Mouse (Mus musculus) lung, embryonic 15.5 days (tissue): Measurements from ENCODE around the gene Ncdn. TPM values are rescaled to one million over a fixed set of nuclear protein-coding genes. Genes with fewer than 3 reads are reported as not detected.

ENCODE experiments used
- ATAC-seq: fragments of 200-750 bp; cut with Nextera tagmentation; 2 replicates; pipeline ENCODE4 v1.8.0; 2017; ENCODE audit warnings: moderate number of reproducible peaks, borderline replicate concordance; ENCODE audit not compliant: low FRiP score, low TSS enrichment; ENCODE audit errors: extremely low read depth
- H3K27ac ChIP-seq: fragments of 300-500 bp; sonication (generic); 2 replicates; pipeline ENCODE4 v1.5.1; 2015; ENCODE audit warnings: moderate library complexity, mild to moderate bottlenecking, inconsistent platforms
- H3K27me3 ChIP-seq: fragments of 300-500 bp; sonication (generic); 2 replicates; pipeline ENCODE4 v1.6.1; 2015; ENCODE audit warnings: inconsistent platforms
- H3K36me3 ChIP-seq: fragments of 300-500 bp; sonication (generic); 2 replicates; pipeline ENCODE4 v1.6.1; 2015; ENCODE audit warnings: inconsistent platforms
- H3K4me1 ChIP-seq: fragments of 300-500 bp; sonication (generic); 2 replicates; pipeline ENCODE4 v1.6.1; 2015; ENCODE audit warnings: inconsistent platforms
- H3K4me2 ChIP-seq: fragments of 300-500 bp; sonication (generic); 2 replicates; pipeline ENCODE4 v1.6.1; 2015; ENCODE audit warnings: inconsistent platforms, mild to moderate bottlenecking, moderate library complexity
- H3K4me3 ChIP-seq: fragments of 300-500 bp; sonication (generic); 2 replicates; pipeline ENCODE4 v1.5.1; 2015; ENCODE audit warnings: mild to moderate bottlenecking, inconsistent platforms
- H3K9ac ChIP-seq: fragments of 300-500 bp; sonication (generic); 2 replicates; pipeline ENCODE4 v1.6.1; 2015; ENCODE audit warnings: inconsistent platforms
- H3K9me3 ChIP-seq: fragments of 300-500 bp; sonication (generic); 2 replicates; pipeline ENCODE4 v1.6.1; 2016; ENCODE audit warnings: inconsistent platforms
- WGBS: fragments of 180-500 bp; shearing (Covaris S2); methylation state at CpG from one replicate; pipeline ENCODE4 v1.1.7; 2015; 5-methylcytosine and 5-hydroxymethylcytosine counted together
- polyA plus RNA-seq: library from polyadenylated mRNA; unstranded; fragments of >200 nt; fragmentation: Nextera tagmentation; extraction: Ambion mirVana; gene quantifications from 2 replicates; pipeline ENCODE4 v1.2.1, GENCODE M21; 2015

Ncdn gene
- polyA plus RNA-seq = 26.0 and 28.2 TPM in 2 replicates

DNA sequence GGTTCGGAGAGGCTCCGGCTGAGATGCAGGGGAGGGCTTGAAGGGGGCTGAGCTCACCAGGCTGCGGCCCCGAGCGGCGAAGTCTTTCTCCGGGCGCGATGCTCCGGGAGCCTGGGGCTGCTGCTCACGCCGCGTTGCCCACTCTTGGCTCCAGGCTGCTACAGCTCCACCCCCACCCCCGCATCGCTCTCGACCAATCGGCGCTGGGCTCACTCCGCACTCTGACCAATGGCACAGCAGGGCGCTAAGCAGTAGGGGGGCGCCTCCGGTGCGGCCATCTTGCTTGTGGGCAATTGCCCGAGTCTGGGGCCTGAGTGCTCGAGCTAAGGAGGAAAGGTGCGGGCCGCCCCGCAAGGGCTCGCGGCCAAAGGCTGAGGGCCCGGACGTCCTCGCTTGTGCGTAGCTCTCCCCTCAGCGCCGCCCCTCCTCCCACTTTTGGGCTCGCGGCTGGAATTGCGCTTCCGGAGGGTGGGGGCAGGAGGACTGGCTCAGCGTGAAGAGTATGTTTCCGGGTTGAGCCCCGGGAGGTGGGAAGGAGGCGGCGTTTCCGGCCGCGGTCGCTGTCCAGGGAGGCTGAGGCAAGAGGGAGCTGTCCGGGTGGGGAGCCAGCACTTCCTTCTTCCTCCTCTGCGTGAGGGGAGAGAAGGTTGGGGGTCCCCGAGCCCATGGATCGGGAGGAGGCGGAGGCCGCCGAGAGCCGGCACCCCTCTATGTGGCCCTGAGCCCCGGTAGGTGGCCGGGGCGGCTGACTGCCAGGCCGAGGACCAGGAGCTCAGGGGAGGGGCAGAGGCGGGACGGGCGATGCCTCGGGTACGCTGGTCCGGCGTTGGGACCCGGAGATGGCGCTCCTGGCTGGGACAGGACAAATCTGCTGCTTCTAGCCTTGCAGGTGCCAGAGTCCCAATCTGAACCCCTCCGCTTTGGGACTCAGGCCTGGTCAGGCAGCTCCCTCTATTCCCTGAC lies at the start of gene Ncdn, which contains the start of gene AU040320:
Gene Ncdn (minus strand): TSS at position 171 of the 963 bp plus-strand sequence.
Gene AU040320 (plus strand): TSS at position 277 of the 963 bp plus-strand sequence.
- H3K36me3 ChIP-seq = peaks cover 5% of the 10 kb centered on the region
- H3K9ac ChIP-seq = peak within 1 kb of the TSS; percentile 83
- under 1% methylated on average over 68 of the region's 71 CpGs for WGBS
- H3K4me2 ChIP-seq = peak within 1 kb of the TSS; percentile 96
- peak; percentile 100 for ATAC-seq
- H3K27me3 ChIP-seq = no peaks in the 10 kb centered on the region
- H3K4me1 ChIP-seq = peaks cover 51% of the 10 kb centered on the region
- peak within 1 kb of the TSS; percentile 98 for H3K27ac ChIP-seq
- peak within 1 kb of the TSS; percentile 72 for H3K4me3 ChIP-seq
- H3K9me3 ChIP-seq = no peaks in the 10 kb centered on the region

DNA sequence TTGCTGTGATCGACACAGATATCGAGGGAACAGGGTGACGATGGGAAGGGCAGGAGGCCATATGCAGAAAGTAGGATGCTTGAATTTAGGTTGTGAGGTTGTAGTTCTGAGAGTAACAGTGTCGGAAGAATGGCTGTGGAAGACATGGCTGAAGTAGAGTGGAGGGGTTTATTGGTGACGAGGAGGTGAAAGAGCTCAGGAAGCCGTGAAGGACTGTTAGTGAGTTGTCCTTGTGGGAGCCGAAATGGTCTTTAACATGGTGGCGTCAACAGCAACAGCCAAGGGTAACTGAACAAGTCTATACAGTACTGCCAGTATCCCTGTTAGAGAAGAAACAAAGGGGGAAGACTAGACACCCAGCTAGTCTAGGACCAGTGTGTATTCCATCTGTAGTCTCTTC lies 48.9 kb upstream of the Ncdn start:
- Histone ChIP-seq H3K4me3 (no peak overlapping the region), H3K27me3 (no peaks in the 10 kb centered on the region), H3K9ac (no peak overlapping the region), H3K36me3 (no peaks in the 10 kb centered on the region), H3K27ac (no peak overlapping the region), H3K4me2 (no peak overlapping the region), H3K9me3 (no peaks in the 10 kb centered on the region), H3K4me1 (0 out of 2 replicates have a peak, but pooled peaks cover 3% of the 10 kb centered on the region)
- no peak for ATAC-seq
- WGBS = 91% methylated on average over 8 of the region's 8 CpGs

DNA sequence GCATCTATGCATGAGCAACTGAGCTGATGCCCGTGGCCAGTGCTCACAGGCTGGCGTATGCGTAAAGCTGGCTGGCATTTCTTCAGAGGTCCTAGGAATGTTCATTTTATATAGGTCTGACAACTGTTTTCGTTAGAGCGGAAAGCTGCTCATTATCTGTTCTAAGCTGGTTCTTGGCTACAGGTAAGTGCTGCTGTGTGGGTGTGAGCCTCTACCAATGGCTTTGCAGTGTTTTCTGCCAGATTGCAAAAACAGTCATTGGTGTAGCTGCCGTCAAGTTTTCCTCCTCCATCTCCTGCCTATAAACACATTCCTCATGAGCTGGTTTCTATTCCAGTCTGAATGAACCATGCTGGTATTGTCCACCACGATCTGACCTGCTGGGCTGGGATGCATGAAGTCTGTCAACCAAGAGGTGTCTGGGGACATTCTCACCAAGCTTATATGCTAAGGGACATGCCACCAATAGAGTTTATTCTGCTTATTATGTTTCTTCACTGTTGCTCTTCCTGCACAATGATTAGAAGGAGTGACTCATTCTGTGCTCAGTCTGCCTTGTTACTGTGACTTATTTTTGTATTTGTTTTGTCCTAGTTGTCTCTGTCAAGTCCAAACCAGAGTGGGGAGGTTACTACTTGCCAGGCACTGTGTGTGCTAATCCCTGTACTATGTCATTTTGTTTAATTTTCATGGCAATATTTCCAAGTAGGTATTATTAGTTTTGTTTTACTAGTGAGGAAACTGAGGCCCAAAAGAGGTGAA lies 39.3 kb upstream of the Ncdn start:
- Histone ChIP-seq H3K27me3 (no peaks in the 10 kb centered on the region), H3K9me3 (no peaks in the 10 kb centered on the region), H3K27ac (no peak overlapping the region), H3K36me3 (peaks cover 11% of the 10 kb centered on the region), H3K4me3 (no peak overlapping the region), H3K9ac (no peak overlapping the region), H3K4me2 (no peak overlapping the region), H3K4me1 (no peaks in the 10 kb centered on the region)
- ATAC-seq = no peak
- WGBS = 88% methylated on average over 7 of the region's 7 CpGs

DNA sequence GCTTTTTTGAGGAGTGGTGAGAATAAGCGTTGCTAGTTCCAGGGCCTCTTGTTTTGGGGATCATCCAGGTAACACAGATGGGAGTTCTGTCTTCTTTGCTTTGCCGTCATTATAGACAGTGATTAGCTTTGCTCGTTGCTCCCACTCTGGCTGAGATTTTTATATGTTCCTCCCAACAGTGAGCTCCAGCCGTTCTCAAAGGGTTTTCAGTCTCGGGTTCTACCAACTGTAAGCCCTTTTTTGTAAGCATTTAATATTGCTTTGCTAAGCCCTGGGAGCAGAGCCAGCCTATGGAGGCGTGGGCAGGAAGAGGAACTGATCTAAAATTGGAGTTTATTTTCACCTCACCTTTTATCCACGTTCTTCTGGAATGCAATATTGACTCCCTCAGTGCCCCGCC lies 29.8 kb upstream of the Ncdn start:
- WGBS = 62% methylated on average over 8 of the region's 8 CpGs
- Histone ChIP-seq H3K27ac (no peak overlapping the region), H3K27me3 (no peaks in the 10 kb centered on the region), H3K36me3 (no peaks in the 10 kb centered on the region), H3K9ac (no peak overlapping the region), H3K4me2 (no peak overlapping the region), H3K4me3 (no peak overlapping the region), H3K4me1 (no peaks in the 10 kb centered on the region), H3K9me3 (no peaks in the 10 kb centered on the region)
- ATAC-seq = no peak

DNA sequence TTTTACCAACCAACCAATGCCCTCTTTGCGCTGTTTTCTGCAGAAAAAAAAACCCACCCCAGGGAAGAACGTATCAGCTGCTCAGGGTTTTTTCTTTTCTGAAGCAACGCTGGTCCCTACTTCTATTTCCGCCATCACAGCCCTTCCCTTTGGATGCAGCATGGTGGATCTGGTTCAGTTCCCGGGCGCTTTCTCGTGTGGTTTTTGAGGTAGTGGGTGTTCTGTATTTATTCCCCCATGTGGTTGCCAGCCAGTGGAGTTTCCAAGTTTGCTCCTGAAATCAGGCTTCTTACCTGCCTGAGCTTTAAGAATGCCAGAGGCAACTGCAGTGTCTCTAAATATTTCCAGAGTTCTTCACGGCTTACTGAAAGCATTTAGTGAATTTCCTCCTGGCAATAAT lies 29.3 kb upstream of the Ncdn start:
- 89% methylated on average over 8 of the region's 8 CpGs for WGBS
- no peak overlapping the region for H3K9ac ChIP-seq

DNA sequence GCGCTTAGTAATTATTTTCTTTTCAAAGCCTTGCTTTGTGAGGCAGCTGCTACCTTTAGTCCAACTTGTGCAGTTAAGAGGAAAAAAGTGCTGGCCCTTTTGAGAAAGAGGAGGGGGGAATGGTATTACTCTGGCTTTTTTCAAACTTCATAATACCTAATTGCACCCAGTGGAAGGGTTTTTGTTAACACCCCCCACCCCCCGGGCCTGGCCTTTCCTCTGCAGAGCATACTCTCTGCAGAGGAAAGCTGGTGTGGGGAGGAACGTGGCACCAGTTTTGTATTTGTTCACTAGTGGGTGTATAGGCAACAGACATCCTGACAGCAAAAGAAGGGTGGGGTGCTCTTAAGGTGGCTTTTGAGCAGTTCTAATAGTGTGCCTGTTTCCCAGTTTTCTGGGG lies 28.6 kb upstream of the Ncdn start:
- WGBS = 89% methylated on average over 3 of the region's 3 CpGs
- no peaks in the 10 kb centered on the region for H3K9me3 ChIP-seq
- no peaks in the 10 kb centered on the region for H3K4me1 ChIP-seq
- no peak overlapping the region for H3K27ac ChIP-seq
- H3K4me3 ChIP-seq = no peak overlapping the region
- H3K36me3 ChIP-seq = no peaks in the 10 kb centered on the region
- no peak for ATAC-seq
- H3K27me3 ChIP-seq = no peaks in the 10 kb centered on the region
- no peak overlapping the region for H3K9ac ChIP-seq
- H3K4me2 ChIP-seq = no peak overlapping the region

More for the DNA sequence above, 29.3 kb upstream of the Ncdn start:
- H3K4me2 ChIP-seq = no peak overlapping the region
- no peaks in the 10 kb centered on the region for H3K36me3 ChIP-seq
- ATAC-seq = no peak
- H3K4me1 ChIP-seq = no peaks in the 10 kb centered on the region
- no peak overlapping the region for H3K27ac ChIP-seq
- H3K27me3 ChIP-seq = no peaks in the 10 kb centered on the region
- no peaks in the 10 kb centered on the region for H3K9me3 ChIP-seq
- H3K4me3 ChIP-seq = no peak overlapping the region

DNA sequence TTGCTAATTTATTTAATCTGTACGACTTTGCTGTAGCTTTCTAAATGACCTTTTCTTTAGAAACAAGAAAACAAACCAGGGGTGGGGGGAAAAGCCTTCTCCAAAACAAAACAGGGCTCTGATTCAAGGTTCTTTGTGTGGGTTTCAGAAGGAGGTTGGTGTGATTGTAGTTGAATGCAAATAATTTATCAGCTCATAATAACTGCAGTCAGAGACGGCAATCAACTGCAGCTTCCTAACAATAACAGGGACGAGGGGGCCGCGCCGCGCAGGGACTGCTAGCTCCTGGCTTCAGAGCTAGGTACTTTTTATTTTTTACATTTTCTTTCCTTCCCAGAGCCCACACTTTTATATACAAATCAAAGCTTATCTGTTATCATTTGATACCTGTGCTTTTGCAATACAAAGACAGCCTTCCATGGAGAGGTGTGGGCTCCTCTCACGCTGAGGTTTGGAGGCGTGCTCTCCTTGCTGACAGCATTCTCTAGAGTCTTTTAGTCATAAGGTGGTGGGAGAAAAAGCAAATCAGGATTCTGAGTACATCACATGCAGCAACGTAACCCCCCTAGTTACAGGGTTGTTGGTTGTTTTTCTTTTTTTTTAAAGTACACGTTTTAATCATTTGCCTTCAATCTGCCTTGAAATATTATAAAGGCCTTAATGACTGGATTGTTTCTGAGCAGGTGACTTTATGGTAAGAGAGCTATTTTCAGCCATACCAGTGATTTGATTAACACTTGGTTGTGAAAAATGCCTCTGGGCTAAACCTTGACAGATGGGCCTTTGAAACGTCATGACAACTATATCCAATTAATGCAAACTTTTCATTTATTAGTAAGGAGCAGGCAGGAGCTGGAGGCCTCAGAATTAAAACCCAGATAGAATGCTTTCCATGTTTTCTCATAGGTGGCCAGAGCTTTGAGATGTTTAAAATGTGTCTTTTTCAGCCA lies 26.9 kb upstream of the Ncdn start:
- no peak overlapping the region for H3K27ac ChIP-seq
- H3K4me2 ChIP-seq = no peak overlapping the region
- no peaks in the 10 kb centered on the region for H3K27me3 ChIP-seq
- 74% methylated on average over 12 of the region's 12 CpGs for WGBS
- H3K9ac ChIP-seq = no peak overlapping the region
- ATAC-seq = no peak
- H3K4me1 ChIP-seq = no peaks in the 10 kb centered on the region
- H3K4me3 ChIP-seq = no peak overlapping the region
- no peaks in the 10 kb centered on the region for H3K9me3 ChIP-seq
- H3K36me3 ChIP-seq = no peaks in the 10 kb centered on the region

DNA sequence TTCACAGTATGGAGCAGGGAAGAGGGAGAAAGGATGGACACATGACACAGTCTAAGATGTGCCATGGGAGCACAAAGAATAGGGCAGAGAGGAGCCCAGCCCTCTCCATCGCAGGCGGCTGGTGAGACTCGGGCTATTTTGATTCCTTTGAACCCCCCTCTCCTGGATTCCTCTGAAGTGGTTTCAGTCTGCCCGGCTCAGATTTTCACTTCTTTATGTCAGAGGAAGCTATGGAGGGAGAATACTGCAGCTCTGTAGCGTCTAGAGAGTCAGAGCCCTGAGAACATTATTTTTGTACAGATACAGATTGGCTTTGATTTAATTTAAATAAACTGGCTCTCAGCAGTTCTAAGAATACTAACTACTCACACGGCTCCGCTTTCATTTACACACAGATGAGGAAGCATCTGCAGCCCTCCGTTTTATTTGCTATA lies 25.9 kb upstream of the Ncdn start:
- H3K9ac ChIP-seq = no peak overlapping the region
- WGBS = 48% methylated on average over 8 of the region's 8 CpGs
- no peaks in the 10 kb centered on the region for H3K36me3 ChIP-seq
- H3K27me3 ChIP-seq = no peaks in the 10 kb centered on the region
- ATAC-seq = no peak
- no peak overlapping the region for H3K4me3 ChIP-seq
- no peak overlapping the region for H3K27ac ChIP-seq
- H3K4me2 ChIP-seq = no peak overlapping the region
- no peaks in the 10 kb centered on the region for H3K4me1 ChIP-seq
- no peaks in the 10 kb centered on the region for H3K9me3 ChIP-seq

DNA sequence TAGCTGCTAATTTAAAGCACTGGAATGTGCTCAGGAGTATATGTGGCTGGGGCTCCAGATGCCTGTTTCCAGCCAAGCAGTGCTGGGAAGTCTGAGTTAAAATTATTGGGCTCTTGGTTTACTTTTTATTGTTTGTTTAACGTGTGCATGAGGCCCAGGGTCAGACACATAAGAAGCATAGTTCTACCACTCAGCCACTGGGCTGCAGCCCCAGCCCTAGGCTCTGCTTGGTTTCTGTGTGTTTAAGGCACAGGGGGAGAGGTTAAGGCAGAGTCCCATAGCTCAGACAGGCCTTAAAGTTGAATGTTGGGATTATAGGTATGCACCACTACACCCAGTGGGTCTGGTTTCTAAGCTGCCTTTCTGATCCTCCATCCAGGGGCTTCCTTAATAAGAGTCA lies 21.9 kb upstream of the Ncdn start:
- Histone ChIP-seq H3K27ac (no peak overlapping the region), H3K36me3 (no peaks in the 10 kb centered on the region), H3K9ac (no peak overlapping the region), H3K9me3 (no peaks in the 10 kb centered on the region), H3K4me2 (no peak overlapping the region), H3K4me3 (no peak overlapping the region), H3K4me1 (no peaks in the 10 kb centered on the region), H3K27me3 (no peaks in the 10 kb centered on the region)
- 26% methylated on average over 1 of the region's 1 CpGs for WGBS
- no peak for ATAC-seq

DNA sequence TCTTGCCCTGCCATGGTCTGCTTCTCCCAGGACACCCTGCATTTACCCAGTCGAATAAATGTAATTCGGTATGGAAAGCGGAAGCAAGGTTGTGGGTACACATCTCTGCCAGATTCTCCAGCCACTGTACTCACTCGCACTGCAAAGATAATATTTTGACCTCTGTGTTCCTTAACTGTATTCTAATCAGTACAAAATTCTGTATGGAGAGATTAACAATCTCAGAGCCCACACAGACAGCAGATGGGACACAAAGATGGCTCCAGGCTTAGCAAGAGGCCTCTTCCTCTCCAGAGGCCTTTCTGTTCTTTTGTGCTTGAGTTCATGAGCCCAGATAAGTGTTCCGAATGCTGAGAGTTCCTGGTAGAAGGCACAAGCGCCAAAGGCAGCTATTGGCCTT lies 20.6 kb upstream of the Ncdn start:
- Histone ChIP-seq H3K9me3 (no peaks in the 10 kb centered on the region), H3K4me2 (no peak overlapping the region), H3K27me3 (no peaks in the 10 kb centered on the region), H3K27ac (no peak overlapping the region), H3K4me3 (no peak overlapping the region), H3K9ac (no peak overlapping the region), H3K36me3 (no peaks in the 10 kb centered on the region), H3K4me1 (no peaks in the 10 kb centered on the region)
- ATAC-seq = no peak
- WGBS = 90% methylated on average over 6 of the region's 6 CpGs

DNA sequence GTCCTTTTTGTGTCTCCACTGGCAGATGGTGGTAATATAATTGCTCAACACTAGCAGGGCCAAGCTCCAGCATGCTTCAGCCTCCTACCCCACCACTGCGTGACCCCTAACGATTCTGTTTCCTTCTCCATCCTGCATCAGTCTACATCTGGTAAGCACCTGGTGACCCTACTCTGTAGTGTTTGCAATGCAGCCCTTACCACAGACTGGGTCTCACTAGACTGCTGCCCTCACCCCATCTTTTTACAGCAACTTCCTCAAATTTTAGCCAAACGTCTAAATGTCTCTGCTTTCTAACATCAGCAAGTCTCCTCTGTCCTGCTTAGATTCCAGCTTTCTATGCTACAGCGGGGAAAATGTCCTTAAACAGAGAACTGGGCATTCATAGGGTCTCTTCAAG lies 17.6 kb upstream of the Ncdn start:
- no peak for ATAC-seq
- Histone ChIP-seq H3K4me1 (no peaks in the 10 kb centered on the region), H3K9ac (no peak overlapping the region), H3K4me2 (no peak overlapping the region), H3K27ac (no peak overlapping the region), H3K4me3 (no peak overlapping the region), H3K9me3 (no peaks in the 10 kb centered on the region), H3K27me3 (no peaks in the 10 kb centered on the region), H3K36me3 (no peaks in the 10 kb centered on the region)
- 78% methylated on average over 4 of the region's 4 CpGs for WGBS
